Mouse (Mus musculus): ENCODE measurements around the gene Slc4a4. TPM values are rescaled to one million over a fixed set of nuclear protein-coding genes. Genes with fewer than 3 reads are reported as not detected.
"Not testable (repeated sequence)": the region's sequence is repeated elsewhere in the genome, so short reads cannot be mapped to it uniquely, and the experiment has no call there.

Slc4a4 gene
- total RNA-seq, 2 experiments from 2014 or later = 100 to 126 TPM

GRCm38 (mm10) chr5:89108809-89109208 lies 222.2 kb downstream of the Slc4a4 start:
- intact Hi-C loops (cut with DNase I) = no loop called here
- DNase-seq (ENCODE audit: low spot score in 2 of 2) = no peak

DNA sequence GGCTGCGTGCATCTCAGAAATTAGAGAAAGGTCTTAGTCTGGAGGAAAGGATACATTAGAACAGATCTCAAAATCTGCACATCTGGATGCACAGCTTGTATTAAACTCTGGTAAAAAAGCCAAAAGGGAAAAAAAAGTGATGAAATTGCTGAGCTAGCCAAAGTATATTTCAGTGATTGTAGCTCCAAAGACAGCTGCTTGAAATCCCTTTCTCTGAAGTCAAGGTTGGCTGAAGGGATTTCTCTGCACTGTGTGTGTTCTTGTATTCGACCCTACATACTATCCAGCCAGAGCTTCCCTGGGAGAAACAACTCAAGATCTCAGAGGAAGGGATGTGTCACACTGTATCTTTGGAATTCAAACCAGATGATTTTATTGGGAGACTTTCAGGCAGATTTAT lies 223.2 kb downstream of the Slc4a4 start:
- intact Hi-C loops (cut with DNase I) = no loop called here

DNA sequence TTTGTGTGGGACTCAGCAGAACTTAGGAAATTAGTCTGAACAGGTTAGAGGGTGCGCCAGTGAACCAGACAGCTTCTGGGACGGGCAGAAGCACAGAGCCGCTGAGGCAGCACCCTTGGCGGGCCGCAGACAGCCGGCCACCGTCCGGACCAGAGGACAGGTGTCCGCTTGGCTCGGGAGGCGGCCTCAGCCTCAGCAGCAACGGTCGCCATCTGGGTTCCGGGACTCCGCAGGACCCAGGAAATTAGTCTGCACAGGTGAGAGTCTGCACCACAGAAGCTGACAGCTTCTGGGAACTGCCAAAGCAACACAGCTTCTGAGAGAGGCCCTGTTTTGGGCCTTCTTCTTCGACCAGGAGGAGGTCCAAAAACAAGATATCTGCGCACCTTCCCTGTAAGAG lies 225.4 kb downstream of the Slc4a4 start:
- intact Hi-C loops (cut with DNase I); DNase-seq (ENCODE audit: low spot score in 2 of 2): not testable (repeated sequence)

More for the DNA sequence above, 223.2 kb downstream of the Slc4a4 start:
- no peak for DNase-seq (ENCODE audit: low spot score in 2 of 2)

DNA sequence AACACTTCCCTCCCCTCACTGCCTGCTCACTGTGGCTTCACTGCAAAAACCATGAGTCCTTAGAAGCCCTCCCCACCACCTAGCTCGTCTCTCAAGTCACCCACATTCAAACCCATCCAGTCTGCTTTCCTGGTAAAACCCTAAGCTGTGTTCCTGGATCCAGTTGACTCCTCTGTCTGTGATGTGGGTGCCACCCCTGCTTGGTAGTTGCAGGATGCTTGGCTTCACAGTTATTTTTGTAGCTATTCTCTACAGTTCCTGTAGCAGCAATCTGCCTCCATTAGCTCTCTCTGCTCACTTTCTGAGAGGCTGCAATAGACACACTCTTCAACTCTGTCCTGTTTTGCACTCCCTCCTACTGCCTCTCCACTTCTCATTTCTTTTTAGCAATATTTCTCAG lies 234.3 kb downstream of the Slc4a4 start:
- DNase-seq (ENCODE audit: low spot score in 2 of 2) = no peak
- intact Hi-C loops (cut with DNase I) = no loop called here

GRCm38 (mm10) chr5:89123270-89123903 lies 236.8 kb downstream of the Slc4a4 start:
- intact Hi-C loops (cut with DNase I) = no loop called here
- DNase-seq (ENCODE audit: low spot score in 2 of 2) = no peak

GRCm38 (mm10) chr5:89128210-89128609 lies 241.6 kb downstream of the Slc4a4 start:
- intact Hi-C loops (cut with DNase I) = no loop called here
- DNase-seq (ENCODE audit: low spot score in 2 of 2) = no peak

- DNase-seq (ENCODE audit: low spot score in 2 of 2) = peak; percentile 57 to 66
- intact Hi-C loops (cut with DNase I) = loop anchor here (5.0 kb wide), 1 partner anchor 203 kb away; no protein-coding TSS in a partner anchor
Observed at GRCm38 (mm10) chr5:89135776-89136175, 249.2 kb downstream of the Slc4a4 start.

DNA sequence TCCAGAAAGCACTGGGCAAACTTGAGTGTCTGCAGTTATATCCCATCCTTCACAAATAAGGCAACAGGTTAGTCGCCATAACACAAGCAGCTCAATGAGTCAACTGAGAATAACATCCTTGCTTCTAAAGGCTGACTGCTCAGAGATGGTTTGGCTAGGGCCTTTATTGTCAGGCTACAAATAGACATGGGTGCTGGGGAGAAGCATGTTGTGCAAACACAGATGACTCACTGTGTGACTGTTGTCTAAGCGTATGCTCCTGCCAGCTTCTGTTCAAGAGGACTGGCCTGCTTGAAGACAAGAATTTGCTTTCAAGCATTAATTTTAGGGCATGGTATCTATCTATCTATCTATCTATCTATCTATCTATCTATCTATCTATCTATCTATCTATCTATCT lies 253.5 kb downstream of the Slc4a4 start:
- no peak for DNase-seq (ENCODE audit: low spot score in 2 of 2)

DNA sequence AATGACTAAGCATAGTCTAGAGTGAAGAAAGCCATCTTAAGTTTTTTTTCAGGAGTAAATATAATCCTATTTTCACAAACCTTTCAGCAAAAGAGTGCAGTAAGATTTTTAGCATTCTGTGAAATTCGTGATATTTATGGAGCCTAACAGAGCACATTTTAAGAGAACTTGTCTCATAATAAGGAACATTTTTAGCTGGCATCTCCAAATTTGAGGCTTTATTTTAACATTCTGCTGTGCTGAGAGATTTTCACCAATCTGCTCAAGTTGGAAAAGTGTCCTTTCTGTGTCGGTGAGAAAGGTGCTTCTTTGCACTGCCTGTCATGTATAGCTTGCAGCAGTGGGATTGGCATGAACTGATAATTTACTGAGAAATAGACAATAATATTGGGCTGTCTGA lies 255.1 kb downstream of the Slc4a4 start:
- DNase-seq (ENCODE audit: low spot score in 2 of 2) = no peak
- intact Hi-C loops (cut with DNase I) = loop anchor here (5.0 kb wide), 1 partner anchor 84 kb away; no protein-coding TSS in a partner anchor

More for the DNA sequence above, 253.5 kb downstream of the Slc4a4 start:
- intact Hi-C loops (cut with DNase I) = loop anchor here (5.0 kb wide), 1 partner anchor 83 kb away; no protein-coding TSS in a partner anchor

- intact Hi-C loops (cut with DNase I) = no loop called here
- DNase-seq (ENCODE audit: low spot score in 2 of 2) = no peak
Observed at GRCm38 (mm10) chr5:89146276-89146675, 259.7 kb downstream of the Slc4a4 start.

DNA sequence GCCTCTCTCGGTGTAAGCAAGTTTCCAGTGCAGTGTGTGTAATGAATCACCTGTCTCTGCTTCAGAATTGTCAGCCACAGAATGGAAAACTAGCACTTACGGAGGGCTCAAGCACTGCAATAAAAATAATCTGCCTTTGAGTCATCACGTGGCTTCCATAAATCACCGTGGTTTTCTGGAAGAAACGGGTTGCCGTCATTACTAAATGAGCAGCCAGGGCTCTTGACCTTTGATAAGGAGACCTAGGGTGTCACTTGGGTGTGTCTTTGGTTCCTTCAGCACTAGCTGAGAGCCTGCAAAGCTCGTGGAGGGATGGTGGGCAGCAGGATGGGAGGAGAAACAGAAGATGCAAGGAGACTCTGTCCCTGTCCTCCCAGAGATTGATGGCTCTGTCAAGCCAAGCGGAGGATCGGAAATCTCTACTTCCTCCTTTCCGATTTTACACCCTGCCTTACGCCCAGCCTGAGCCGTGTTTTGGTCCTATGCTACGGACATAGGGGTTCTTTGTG lies 260.7 kb downstream of the Slc4a4 start:
- DNase-seq (ENCODE audit: low spot score in 2 of 2) = no peak
- intact Hi-C loops (cut with DNase I) = no loop called here

GRCm38 (mm10) chr5:89149436-89150040 lies 262.9 kb downstream of the Slc4a4 start:
- no peak for DNase-seq (ENCODE audit: low spot score in 2 of 2)
- intact Hi-C loops (cut with DNase I) = no loop called here

GRCm38 (mm10) chr5:89151076-89151475 lies 264.5 kb downstream of the Slc4a4 start:
- intact Hi-C loops (cut with DNase I) = no loop called here
- no peak for DNase-seq (ENCODE audit: low spot score in 2 of 2)

GRCm38 (mm10) chr5:89171025-89171718 lies 284.6 kb downstream of the Slc4a4 start:
- DNase-seq (ENCODE audit: low spot score in 2 of 2) = no peak
- intact Hi-C loops (cut with DNase I) = no loop called here

DNA sequence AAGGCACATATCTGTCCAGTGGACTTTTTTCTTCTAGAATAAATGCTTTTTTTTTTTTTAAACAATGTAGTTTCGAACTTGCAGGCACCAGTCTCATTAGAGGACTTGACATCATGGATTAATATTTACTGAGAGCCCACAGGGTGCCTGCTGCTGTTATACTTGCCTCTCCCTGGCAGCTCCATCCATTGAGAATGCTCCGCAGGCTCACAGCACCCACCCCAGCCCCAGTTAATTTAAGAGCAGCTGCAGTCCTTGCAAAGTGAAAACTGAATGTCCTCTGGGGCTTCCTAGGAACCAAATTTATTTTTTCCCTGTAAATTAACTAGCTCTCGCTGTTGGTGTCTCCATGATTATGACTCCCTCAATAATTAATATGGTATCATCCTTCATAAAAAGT lies 303.4 kb downstream of the Slc4a4 start:
- intact Hi-C loops (cut with DNase I) = no loop called here
- no peak for DNase-seq (ENCODE audit: low spot score in 2 of 2)

DNA sequence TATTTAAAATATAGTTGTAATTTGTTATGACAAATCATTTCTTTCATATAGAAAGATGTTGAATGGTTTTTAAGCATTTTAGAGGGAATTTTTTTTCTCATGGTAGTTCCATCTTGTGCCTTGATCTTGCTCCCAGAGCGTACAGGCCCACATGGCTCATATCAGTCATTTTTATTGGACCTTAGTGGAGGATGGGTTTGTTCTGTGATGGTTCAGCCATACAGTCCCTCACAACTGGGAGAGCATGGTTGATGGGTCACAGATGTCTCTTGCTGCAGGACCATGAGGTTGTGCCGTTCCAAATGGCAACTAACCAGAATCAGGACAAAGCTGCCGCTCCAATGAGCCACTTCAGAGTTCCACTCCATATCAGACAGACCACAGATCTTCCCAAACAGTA lies 308.0 kb downstream of the Slc4a4 start:
- DNase-seq (ENCODE audit: low spot score in 2 of 2) = no peak
- intact Hi-C loops (cut with DNase I) = no loop called here

DNA sequence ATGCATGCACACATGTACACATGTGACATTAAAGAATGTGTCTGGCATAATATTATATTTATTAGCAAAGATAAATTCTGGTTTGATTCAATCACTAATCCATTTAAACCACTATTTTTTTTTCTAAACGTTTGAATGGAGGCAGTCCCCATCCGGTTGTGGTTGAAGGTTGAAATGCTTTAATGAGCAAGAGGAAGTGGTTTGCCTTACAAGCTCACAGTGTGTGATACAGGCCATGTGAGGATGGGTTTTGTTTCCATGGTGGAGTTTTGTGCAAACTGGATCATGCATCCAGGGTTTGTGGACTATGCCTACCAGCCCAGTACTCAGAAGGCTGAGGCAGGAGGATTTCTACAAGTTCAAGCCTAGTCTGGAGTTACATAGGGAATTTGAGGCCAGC lies 311.9 kb downstream of the Slc4a4 start:
- intact Hi-C loops (cut with DNase I) = no loop called here

GRCm38 (mm10) chr5:89209973-89210703 lies 323.5 kb downstream of the Slc4a4 start:
- intact Hi-C loops (cut with DNase I) = no loop called here
- DNase-seq (ENCODE audit: low spot score in 2 of 2) = no peak

More for the DNA sequence above, 311.9 kb downstream of the Slc4a4 start:
- DNase-seq (ENCODE audit: low spot score in 2 of 2) = no peak

GRCm38 (mm10) chr5:89211057-89211456 lies 324.4 kb downstream of the Slc4a4 start:
- intact Hi-C loops (cut with DNase I) = no loop called here
- no peak for DNase-seq (ENCODE audit: low spot score in 2 of 2)

DNA sequence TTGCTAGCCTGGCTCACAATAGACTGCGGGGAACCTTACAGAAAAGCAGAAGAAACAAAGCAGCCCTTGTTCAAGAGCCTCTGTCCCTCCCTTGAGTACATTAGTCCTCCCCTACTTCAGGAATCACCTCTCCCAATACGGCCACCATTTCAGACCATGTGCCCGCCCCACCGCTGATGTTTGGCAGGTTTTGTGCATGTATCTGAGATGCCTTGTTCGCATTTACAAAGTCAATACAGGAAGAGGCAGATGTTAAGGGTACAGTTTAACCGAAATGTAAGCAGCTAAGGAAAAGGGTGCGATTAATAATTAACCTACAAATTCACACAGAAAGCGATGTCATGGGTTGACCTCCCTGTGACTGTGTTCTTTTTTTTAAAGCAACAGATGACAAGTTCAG lies 331.6 kb downstream of the Slc4a4 start:
- DNase-seq (ENCODE audit: low spot score in 2 of 2) = no peak
- intact Hi-C loops (cut with DNase I) = no loop called here
